Mouse (Mus musculus): ENCODE measurements around the gene Elp4.

Elp4 gene

DNA sequence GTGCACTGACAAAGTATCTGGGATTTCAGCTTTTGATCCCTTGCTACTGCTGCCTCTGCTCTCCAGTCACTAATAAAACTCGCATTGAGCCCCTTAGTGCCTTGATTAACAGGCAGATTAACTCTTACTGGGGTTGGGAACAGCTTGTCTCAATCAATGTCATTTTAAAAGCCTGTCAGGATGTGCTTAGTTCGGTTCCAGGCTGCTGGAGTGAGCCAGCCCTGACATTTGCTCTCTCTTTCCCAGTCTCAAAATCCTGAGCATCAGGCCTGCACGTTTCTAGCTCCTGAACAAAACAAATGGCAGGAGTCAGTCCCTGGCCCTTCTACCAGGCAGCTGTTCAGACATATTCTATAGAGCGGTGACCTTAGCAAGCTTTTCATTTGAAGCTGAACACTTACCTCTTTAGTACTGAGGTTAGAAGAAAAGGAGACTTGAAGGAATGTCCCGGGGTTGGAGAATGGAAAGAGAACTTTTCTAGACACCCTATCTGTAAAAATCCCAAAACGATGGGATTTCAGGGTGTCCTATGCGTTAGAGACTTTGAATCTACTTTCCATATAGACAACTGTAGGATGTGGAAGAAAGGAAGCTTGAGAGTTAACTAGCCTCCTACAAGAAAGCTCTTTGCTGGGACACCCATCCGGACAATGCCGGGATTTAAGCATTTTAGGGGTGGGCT lies 233.1 kb downstream of the Elp4 start:
- DNase-seq (ENCODE audit: low read depth, low spot score): no peak

DNA sequence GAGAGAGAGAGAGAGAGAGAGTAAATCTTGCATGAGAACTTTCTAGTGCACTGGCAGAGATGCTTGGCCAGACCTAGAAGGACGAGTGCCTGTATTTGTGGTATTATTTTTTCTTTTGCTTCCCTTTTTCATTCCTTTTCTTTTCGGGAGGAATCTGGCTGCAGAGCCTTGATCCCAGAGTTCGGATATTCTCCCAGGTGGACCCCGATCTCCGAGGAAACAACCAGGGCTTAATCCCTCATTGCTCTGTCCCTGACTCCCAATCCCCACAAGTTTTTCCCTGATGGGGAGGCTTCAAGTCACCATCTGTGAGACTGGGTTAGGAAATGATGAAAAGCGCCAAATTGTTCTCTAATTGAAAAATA lies 233.7 kb downstream of the Elp4 start:
- DNase-seq (ENCODE audit: low read depth, low spot score): no peak

DNA sequence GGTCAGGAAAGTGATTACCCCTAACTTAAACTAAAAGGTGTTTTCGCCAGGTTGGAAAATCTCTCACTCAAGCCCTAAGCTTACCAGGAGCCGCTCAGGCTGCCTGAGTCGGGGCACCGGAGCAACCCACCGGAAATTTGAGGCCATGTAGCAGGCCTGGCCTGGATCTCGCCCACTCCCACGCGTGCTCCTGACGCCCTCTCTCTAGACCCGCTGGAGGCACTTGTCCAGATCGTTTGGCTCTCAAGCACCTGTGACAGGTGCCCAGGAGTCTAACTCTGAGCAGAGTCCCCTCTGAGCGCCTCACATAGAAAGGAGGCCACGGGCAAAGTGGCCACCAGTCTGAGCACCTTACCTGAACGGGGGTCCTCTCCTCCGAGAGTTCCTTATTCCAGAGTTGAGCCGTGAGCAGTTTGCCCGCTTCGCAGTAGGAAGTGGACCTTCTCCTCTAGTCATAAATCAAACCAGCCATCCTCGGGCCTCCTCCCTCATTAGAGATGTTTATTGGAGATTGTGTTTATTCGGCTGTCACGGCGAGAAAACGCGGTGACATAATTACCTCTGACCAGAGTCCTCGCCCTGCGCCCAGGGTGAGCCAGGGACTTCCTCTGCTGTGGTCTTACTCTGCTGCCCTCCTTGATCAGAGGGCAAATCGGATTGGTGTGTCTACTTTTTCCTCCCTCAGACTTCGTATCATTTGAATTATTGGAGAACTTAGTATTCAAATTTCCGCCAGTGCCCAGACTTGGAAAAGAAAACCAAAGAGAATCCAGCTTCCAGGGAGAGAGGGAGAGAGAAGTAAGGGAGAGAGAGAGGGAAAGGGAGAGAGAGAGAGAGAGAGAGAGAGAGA lies 234.3 kb downstream of the Elp4 start:
- DNase-seq (ENCODE audit: low read depth, low spot score): no peak

DNA sequence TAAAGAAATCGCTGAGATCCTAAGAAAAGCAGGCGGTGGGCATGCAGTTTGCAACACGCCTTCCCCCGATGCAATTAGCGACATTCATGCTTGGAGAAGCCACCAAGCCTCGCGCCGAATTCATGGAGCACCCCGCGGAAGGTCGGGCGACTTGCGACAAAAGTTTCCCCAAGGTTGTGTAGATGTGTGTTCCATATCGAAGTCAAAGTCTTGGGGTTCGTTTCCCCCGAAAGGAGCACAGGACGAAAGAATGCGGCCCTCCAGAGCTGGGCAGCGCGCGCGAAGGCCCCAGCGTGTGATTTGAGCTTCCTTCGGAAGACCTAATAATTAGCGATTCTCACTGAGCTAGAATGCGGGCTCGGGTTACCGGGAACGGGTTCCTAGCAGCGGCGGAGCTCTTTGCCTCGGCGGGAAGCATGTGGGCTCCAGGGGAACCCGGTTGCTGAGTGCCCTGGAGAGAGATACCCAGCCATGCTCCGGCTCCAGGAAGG lies 234.9 kb downstream of the Elp4 start:
- no peak for DNase-seq (ENCODE audit: low read depth, low spot score)

DNA sequence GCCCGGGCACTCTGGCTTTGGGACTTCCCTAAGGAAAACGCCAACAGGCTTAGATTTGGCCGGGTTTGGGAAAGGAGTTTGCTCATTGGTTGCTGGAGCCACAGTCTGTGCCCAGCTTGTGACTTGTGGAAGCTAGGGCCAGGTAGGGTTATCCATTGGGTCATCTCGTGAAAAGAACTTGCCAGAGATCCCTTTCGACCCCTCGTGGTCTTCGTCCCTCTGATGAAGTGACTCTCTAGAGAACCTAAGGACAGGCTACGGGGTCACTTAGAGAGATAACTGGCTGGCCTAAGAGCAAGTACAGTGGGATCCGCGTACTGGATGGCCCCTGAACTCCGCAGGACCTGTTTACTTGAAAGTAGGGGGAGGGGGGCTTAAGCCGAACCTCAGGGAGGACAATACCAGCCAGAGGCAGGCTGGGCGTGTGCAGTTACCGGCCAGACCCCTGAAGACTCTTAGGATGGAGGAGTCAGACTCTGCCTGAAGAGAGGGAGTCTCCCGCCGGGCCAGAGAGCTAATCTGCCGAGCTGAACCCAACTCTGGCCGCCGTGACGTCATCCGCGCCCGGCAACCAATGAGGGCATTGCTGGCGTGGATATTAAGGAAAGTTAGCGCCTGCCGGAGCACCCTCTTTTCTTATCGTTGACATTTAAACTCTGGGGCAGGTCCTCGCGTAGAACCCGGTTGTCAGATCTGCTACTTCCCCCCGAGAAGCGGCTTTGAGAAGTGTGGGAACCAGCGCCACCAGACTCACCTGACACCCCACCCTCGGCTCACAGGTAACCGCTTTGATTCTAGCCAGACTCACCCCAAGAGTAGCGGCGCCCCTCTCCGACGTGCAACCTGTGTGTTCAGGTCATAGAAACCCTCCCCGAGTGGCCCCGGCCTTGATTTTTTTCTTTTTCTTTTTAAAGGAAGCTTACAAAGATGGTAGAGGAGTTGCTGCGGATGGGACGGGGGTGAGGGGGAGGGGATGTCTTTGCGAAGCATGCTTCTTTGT lies 235.8 kb downstream of the Elp4 start, which contains the start of gene Pax6:
TSS of gene Pax6 (plus strand) at position 630 of the 1,000 bp plus-strand sequence.
- DNase-seq (ENCODE audit: low read depth, low spot score): no peak

DNA sequence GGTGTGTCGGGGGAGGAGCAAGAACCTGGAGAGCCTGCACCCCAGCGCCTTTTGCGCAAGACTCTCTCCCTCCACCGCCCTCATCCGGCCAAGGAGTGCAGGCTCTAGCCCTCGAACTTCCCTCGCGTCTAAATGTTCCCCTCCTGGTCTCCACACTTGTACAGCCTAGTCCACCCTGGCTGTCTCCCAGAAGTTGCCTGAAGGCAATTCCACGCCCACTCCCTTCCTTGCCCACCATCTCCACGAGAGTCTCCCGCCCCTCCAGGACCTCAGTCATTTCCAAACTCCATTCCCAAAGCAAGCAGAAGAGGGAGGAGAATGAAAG lies 236.8 kb downstream of the Elp4 start:
- no peak for DNase-seq (ENCODE audit: low read depth, low spot score)

DNA sequence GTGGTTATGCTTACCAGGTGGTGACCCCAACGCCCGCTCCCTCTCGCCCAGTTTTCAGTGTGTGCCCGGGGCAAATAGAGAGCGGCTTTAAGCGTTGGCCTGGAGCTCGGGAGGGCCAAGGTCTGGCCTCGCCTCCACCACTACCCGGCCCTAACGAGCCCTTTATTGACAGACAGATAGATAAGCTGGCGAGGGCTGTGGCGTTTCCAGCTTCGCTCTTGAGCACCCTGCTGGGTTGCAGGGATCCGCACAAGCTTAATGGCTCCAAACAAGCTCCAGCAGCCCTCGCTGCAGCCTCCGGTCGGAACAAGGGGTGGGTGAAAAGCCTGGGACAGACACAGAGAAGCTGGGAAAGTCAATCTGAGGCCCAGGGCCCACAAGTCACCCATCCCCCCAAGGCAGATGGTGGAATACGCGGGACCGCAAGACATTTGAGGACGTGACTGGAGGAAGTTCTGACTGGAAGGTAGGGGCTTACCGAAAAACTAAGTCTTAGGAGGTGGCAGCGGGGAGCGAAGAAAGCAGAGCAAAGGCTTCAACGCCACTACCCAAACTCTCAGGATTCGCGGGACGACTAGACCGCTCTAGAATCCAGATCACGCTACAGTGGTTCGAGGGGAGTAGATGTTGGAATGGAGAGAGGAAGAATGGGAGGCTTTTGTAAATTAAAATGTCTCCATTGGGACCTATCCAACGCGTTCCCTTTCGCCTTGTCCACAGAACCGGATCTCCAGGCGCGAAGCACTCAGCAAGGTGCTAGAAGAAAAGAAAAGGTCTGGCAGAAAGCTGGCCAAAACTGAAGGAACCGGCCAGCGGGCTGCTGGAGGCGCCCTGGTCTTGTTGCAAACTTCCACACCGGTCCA lies 237.4 kb downstream of the Elp4 start:
- no peak for DNase-seq (ENCODE audit: low read depth, low spot score)

DNA sequence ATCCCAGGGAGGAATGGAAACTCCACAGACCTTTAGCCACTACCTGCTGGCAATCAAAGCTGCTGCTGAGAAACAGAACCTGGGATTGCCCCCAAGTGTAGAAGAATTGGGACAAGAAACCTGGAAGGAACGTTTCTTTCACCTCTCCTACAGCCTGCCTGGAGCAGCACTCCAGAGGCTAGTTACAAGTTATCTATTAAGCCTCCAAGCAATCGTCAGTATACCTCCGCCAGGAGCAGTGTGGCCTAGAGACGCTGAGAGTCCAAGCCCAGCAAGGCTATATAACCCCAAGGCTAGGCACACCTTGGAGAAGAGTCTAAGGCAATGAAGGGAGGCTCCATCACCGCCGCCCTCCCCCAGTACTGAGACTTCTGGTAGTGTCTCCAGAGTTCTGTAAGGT lies 238.0 kb downstream of the Elp4 start:
- DNase-seq (ENCODE audit: low read depth, low spot score): no peak

DNA sequence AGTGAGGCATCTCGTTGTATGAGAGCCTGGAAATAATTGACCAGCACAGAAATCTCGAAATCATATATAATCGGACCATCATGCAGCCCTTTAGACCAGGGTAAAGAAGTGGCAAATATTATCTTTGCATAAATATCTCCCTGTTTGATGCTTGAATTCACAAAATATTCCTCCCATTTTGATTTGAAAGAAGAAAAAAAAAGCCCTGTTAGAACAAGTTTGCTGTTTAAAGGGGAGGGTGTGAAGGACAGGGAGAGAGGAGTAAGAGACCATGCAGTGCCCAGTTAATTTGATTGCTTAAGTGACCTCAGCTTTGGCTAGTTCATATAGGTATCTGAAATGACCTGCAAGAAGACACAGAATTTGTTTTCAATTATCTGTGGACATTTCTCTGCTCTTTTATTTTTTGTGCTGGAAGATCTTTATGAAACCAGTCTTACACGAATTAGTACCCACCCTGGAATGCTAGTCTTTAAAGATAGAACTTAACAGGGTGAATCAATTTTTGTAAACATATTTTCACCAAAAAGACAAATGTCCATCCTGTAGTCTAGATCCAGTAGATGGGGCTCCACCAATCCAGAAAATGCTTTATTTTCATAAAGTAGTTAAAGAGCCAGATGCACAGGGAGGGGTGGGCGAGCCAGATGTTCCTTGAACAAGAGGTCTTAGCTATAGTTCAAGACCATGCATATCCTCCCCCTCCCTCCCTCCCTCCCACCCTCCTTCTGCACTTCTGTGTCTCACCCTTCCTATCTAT lies 238.7 kb downstream of the Elp4 start:
- no peak for DNase-seq (ENCODE audit: low read depth, low spot score)

DNA sequence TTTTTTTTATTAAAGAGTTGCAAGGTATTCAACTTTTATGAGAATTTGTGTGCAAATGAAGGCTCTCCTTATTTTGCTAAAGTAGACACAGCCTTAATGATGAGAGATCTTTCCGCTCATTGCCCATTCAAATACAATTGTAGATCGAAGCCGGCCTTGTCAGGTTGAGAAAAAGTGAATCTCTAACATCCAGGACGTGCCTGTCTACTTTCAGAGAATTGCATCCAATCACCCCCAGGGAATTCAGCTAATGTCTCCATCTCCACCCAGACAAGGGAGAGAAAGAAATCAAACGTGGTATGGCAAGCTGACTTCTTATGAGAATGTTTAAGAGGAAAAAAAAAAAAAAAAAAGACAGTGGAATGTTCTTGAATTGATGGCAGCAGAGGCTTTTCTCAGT lies 239.4 kb downstream of the Elp4 start:
- DNase-seq (ENCODE audit: low read depth, low spot score): no peak

DNA sequence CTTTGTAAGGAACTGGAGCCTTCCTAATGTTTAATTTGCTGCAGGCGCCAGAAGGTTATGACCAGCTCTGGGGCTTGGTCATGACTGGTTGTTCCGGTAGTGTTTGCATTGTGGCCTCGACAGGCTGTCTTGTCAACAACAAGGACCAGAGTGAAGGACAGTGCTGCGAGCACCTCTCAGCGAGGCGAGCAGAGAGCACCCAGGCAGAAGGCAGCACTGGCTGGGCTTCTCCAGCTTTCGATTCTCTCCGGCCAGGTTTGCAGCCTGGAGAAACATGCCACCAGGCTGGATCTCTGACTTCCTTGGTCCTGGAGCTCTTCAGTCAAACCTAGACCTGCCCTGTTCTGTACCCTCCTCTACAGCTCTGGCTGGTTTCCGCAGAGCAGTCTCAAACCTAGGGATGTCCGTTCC lies 241.3 kb downstream of the Elp4 start:
- no peak for DNase-seq (ENCODE audit: low read depth, low spot score)

DNA sequence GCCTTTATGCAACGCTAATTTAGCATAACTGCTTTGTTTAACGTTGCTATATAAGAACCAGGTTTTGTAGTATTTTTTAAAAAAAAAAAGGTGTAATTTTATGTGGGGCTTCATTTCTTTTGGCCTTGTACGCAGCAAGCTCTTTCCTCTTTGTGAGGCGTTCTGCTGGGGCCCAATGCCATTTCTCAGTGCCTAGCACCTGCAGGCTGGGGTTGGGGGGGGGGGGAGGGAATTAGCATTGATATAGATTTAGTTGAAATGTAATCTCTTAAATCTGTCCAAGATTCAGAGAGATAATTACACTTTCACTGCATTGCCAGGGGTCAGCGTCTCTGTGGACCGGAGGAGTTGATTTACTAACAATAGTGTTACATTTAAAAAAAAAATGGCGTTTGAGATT lies 241.8 kb downstream of the Elp4 start:
- DNase-seq (ENCODE audit: low read depth, low spot score): no peak

DNA sequence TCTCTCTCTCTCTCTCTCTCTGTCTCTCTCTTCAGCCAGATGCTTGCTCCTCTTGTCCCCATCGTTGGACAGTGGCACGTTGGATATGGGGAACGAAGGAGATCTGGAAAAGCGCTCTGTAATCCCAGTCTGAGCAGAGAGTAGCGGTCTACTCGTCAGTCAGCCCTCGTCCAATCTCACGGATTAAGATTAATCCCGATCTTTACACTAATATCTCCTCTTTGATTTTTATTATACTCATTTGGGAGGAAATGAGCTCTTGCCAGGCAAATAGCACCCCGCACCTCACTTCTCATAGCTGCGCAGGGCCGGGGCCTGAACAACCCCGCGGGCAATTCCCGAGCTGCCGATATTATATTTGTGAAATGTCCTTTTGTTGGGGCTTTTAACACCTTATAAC lies 242.2 kb downstream of the Elp4 start:
- DNase-seq (ENCODE audit: low read depth, low spot score): no peak

DNA sequence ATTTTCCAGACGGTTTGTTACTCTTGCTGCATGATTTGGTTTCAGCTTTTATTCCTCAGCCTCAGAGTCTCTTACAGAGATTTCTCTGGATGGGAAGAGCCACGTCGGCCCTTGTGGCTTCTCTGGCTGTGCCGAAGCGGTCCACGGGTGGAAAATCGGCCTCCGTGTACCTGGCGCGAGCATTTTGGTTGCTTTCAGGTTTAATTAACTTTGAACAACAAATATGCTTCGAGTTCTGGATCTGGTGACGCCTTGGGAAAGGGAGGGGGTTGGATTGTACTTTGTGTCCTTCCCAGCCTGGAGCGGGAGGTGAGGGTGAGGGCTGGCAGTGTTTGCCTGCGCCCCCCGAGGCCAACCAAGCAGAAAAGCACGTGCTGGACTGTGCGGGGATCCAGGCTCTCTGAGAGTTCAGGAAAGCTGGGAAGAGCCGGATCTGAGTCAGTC lies 242.7 kb downstream of the Elp4 start:
- DNase-seq (ENCODE audit: low read depth, low spot score): no peak

DNA sequence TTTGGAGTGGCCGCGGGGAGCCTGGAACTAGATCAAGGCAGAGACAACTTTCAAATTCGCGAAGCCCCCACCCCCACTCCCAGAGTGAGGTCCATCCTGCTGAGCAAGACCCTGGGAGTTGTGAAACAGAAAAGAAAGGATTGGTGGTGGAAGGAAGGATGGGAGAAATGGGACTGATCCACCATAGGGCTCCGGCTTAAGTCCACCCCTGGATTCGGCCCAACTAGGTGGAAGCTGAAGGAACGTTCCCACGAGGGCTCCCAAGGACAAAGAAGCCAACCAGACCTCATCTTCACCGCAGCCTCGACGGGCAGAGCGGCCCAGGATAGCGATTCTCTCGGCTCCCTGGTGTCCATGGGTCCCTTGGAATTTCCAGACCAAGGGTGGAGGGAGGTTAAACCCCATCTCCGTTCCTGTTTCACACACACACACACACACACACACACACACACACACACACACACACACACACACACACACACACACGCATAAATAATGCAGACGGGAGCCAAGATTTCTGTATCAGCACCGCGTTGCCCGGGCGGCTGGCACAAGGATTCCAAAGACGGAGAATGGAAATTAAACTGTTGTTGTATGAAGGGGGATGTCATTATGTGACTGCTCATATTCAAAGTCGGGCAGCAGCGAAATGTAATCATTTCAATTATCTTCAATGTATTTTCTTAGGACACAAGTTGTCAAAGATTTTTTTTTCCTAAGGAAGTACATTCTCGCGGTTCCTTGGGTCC lies 243.3 kb downstream of the Elp4 start:
- no peak for DNase-seq (ENCODE audit: low read depth, low spot score)

DNA sequence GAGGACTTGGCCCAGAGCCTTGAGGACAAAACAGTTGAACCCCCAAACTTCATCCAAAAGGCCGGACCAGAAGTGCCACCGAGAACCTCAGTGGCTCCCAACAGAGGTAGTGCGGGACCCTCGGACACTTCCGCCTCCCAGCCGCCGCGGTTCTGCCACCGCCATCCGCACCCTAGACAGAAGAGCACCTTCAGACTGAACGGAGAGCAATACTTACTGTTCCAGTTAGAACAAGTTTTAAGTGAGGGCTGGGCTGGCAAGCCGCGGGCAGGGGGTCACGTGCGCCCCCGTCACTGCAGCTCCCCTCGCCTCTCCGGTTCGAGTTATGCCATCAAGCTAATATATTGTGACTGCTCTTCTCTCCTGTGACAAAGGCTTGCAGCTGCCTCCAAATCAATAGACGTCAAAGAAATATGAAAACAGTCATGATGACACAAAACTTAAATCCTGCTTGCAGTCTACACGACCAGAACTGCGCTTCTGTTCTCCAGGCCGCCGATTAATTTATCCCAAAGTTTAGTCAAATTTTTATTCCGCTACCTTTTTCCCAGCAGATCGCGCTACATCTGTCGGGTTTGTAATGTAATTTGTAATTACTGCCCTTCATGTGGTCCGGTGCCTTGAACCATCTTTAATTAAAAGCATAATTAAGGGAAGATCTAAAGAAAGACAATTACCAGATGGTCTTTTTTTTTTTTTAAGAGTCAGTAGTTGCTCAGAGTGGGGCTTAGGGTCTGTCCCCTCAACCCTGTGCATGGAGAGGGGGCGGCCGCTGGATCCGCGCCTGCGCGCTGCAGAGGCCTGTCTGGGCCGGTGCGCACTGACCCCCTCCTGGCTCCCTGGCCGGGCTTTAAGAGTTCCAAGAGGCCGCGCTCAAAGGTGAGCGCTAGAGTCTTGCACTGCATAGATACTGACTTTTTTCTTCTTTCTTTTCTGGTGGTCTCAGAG lies 244.2 kb downstream of the Elp4 start:
- no peak for DNase-seq (ENCODE audit: low read depth, low spot score)

DNA sequence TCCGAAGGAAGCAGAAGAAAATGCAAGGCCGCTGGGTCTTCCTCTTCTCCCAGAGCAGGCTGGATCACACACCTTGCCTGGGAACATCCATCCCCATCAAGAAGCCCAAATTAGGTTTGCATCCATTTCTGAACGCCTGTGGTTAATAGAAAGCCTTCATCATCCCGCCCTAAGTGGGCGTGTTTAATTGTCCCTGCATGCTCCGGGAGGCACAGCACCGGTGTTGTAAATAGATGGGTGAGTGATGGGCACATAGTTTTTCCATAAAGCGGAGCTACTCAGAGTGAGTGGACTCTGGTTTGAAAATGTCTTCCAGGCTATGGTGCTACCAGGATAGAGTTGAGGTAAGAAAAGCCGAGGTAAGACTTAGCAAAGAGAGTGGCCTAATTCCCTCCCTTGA lies 245.0 kb downstream of the Elp4 start:
- DNase-seq (ENCODE audit: low read depth, low spot score): no peak

DNA sequence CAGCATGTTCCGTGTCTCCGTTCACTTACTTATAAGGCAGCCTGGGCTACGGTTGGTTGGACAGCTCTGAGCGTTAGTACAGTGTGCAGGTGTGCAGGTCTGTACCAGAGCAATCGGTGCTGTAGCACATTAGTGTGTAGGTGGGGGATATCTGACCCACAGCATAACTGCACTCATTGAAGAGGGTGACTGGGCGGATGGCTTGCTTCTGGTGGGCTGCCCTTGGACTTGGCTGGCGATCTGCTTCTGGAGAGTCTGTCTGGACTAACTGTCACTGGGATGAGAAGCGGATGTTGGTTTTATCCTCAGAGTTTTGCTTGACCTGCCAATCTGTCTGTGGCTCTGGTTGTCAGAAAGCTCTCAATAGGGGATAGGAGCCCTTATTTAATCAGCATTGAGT lies 247.9 kb downstream of the Elp4 start:
- no peak for DNase-seq (ENCODE audit: low read depth, low spot score)
